Mouse (Mus musculus) limb, embryonic 14.5 days (tissue): ENCODE results near the gene Zdhhc20. TPM values are rescaled to one million over a fixed set of nuclear protein-coding genes. Genes with fewer than 3 reads are reported as not detected.

Experiments
- ATAC-seq: fragments of 200-750 bp; cut with Nextera tagmentation; 2 replicates; pipeline ENCODE4 v1.8.0; 2017; ENCODE audit warnings: low read depth, moderate number of reproducible peaks, moderate TSS enrichment; ENCODE audit not compliant: low FRiP score
- DNase-seq: peaks from one replicate; pipeline ENCODE4 v3.0.0-alpha.2; 2015; ENCODE audit warnings: low spot score
- H3K27ac ChIP-seq: fragments of 300-500 bp; sonication (generic); replicated peaks from 2 replicates; pipeline ENCODE4 v1.5.1; 2014; ENCODE audit warnings: low read depth, mild to moderate bottlenecking, low read length, moderate library complexity, mixed read lengths
- H3K27me3 ChIP-seq: fragments of 300-500 bp; sonication (generic); 2 replicates; pipeline ENCODE4 v1.6.1; 2014; ENCODE audit warnings: low read length, mixed read lengths; ENCODE audit not compliant: control insufficient read depth, insufficient read depth
- H3K36me3 ChIP-seq: fragments of 300-500 bp; sonication (generic); 2 replicates; pipeline ENCODE4 v1.6.1; 2014; ENCODE audit warnings: mild to moderate bottlenecking, low read length, moderate library complexity, mixed read lengths; ENCODE audit not compliant: control insufficient read depth, insufficient read depth
- H3K4me1 ChIP-seq: fragments of 300-500 bp; sonication (generic); 2 replicates; pipeline ENCODE4 v1.6.1; 2014; ENCODE audit warnings: antibody characterized with exemption, low read length, mixed read lengths; ENCODE audit not compliant: control insufficient read depth, insufficient read depth
- H3K4me2 ChIP-seq: fragments of 300-500 bp; sonication (generic); replicated peaks from 2 replicates; pipeline ENCODE4 v1.6.1; 2014; ENCODE audit warnings: low read depth, mild to moderate bottlenecking, low read length, moderate library complexity; ENCODE audit not compliant: severe bottlenecking
- H3K4me3 ChIP-seq: fragments of 300-500 bp; sonication (generic); replicated peaks from 2 replicates; pipeline ENCODE4 v1.5.1; 2014; ENCODE audit warnings: low read length
- H3K9ac ChIP-seq: fragments of 300-500 bp; sonication (generic); 2 replicates; pipeline ENCODE4 v1.6.1; 2014; ENCODE audit warnings: mild to moderate bottlenecking, low read depth, low read length, moderate library complexity; ENCODE audit not compliant: severe bottlenecking
- H3K9me3 ChIP-seq: fragments of 300-500 bp; sonication (generic); 2 replicates; pipeline ENCODE4 v1.6.1; 2016; ENCODE audit warnings: low read length; ENCODE audit not compliant: control insufficient read depth
- POLR2A ChIP-seq: fragments of 200-500 bp; IDR thresholded peaks from 2 replicates; pipeline ENCODE4 v1.8.0; 2012; ENCODE audit warnings: inconsistent platforms, mild to moderate bottlenecking, moderate library complexity, borderline replicate concordance; ENCODE audit not compliant: insufficient read depth, insufficient read length; ENCODE audit errors: extremely low read depth
- WGBS: fragments of 180-500 bp; shearing (Covaris S2); extraction: QIAGEN DNeasy Blood & Tissue Kit; methylation state at CpG from one replicate; pipeline ENCODE4 v1.1.7; 2014; 5-methylcytosine and 5-hydroxymethylcytosine counted together
- microRNA-seq: library from miRNA; unstranded; fragments of <30 nt; microRNA quantifications from one replicate; pipeline ENCODE4, GENCODE M21; 2016
- polyA plus RNA-seq, 2 experiments: library from polyadenylated mRNA; depleted of rRNA in 1 of 2; stranded (reverse) in 1 of 2; unstranded in 1 of 2; fragments of >200 nt; fragmentation: Nextera tagmentation in 1 of 2; extraction: Ambion mirVana in 1 of 2; gene quantifications; 2 replicates each; pipeline versions ENCODE4 v1.2.1 to v1.2.3; 2012 to 2014

The Zdhhc20 gene
- polyA plus RNA-seq, 2 experiments = 30.6 to 57.6 TPM

DNA sequence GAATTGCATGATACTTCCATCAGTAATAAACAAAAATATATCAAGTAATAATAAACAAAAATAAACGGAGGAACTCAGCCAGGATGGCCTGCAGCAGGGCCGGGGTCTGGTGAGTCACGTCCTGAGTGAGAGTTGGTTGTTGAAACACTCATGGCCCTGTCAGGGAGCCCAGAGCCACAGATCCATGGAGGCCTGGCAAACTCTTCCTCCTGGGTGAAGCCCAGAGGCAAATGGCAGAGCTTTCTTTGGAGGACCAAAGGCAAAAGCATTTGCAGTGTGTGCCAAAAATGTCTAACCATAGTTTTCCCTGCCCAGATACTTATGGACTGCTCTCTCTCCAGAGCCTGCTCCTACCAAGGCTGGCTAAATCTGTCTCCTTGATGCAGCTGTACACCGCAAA, 98.9 kb downstream of the Zdhhc20 start:
- Histone ChIP-seq H3K4me3 (no peak overlapping the region), H3K9me3 (no peaks in the 10 kb centered on the region), H3K27ac (no peak overlapping the region), H3K4me1 (no peaks in the 10 kb centered on the region), H3K4me2 (no peak overlapping the region), H3K27me3 (no peaks in the 10 kb centered on the region), H3K9ac (no peak overlapping the region), H3K36me3 (no peaks in the 10 kb centered on the region)
- ATAC-seq (no peak), DNase-seq (no peak)
- no peak for TF ChIP-seq POLR2A
- WGBS = 75% methylated on average over 4 of the region's 4 CpGs

DNA sequence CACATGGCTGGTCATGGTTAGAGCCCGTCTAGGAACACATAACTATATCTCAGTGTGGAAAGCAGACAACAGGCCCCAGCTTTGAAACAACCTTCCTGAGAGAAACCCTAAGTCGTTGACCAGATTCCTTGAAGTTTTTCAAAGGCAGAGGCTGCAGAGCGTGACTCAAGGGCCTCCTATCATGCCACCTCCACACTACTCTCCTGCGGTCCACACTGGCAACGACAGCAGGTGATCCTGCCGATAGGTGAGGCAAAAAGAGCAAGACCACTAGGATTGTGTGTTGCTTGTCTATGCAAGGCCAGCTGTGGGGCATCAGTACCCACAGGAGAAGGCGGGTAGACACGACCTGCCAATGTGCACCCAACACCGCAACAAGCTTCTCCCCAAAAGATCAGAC, 100.3 kb downstream of the Zdhhc20 start:
- ATAC-seq = no peak
- H3K9me3 ChIP-seq = no peaks in the 10 kb centered on the region
- no peak overlapping the region for H3K4me2 ChIP-seq
- no peaks in the 10 kb centered on the region for H3K4me1 ChIP-seq
- no peak for DNase-seq
- TF ChIP-seq POLR2A = no peak
- H3K4me3 ChIP-seq = no peak overlapping the region
- no peaks in the 10 kb centered on the region for H3K27me3 ChIP-seq
- no peak overlapping the region for H3K9ac ChIP-seq
- no peak overlapping the region for H3K27ac ChIP-seq
- no peaks in the 10 kb centered on the region for H3K36me3 ChIP-seq
- 91% methylated on average over 8 of the region's 9 CpGs for WGBS

DNA sequence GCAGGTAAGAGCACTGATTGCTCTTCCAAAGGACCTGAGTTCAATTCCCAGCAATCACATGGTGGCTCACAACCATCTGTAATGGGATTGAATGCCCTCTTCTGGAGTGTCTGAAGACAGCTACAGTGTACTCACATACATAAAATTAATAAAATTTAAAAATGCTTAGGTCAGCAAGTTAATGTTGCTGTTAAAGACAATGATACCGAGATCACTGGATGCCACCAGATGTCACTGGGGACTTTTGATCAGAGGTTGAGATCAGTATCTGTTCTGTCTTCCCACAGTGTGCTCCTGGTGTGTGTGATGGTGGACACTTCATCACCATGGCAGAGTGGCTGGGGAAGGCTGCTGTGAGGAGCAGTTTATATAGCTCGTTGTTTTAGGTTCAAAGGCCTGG, 100.8 kb downstream of the Zdhhc20 start:
- H3K4me3 ChIP-seq = no peak overlapping the region
- H3K4me1 ChIP-seq = no peaks in the 10 kb centered on the region
- ATAC-seq (no peak), DNase-seq (no peak)
- H3K36me3 ChIP-seq = no peaks in the 10 kb centered on the region
- no peaks in the 10 kb centered on the region for H3K27me3 ChIP-seq
- H3K27ac ChIP-seq = no peak overlapping the region
- H3K9ac ChIP-seq = no peak overlapping the region
- no peak overlapping the region for H3K4me2 ChIP-seq
- WGBS = 58% methylated on average over 2 of the region's 2 CpGs
- no peak for TF ChIP-seq POLR2A
- no peaks in the 10 kb centered on the region for H3K9me3 ChIP-seq

DNA sequence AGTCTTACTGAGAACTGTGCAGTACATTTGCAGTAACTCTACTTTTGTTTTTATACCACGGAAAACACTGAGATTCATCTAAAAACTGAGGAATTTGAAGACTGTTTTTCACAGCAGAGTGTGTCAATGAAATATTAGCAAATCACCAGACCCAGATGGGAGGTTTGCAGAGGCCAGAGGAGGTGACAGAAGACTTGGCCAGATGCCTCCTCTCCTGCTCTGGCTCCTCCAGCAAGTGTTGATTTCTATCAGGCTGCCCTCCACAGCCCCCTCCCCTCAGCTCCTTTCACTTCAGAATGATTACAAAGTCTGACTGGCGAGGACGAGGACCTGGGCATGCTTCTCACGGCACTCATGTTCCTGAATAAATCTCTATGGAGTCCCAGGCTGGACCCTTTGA, 102.7 kb downstream of the Zdhhc20 start:
- Histone ChIP-seq H3K27me3 (no peaks in the 10 kb centered on the region), H3K9me3 (no peaks in the 10 kb centered on the region), H3K4me1 (no peaks in the 10 kb centered on the region), H3K9ac (no peak overlapping the region), H3K4me2 (no peak overlapping the region), H3K36me3 (no peaks in the 10 kb centered on the region), H3K27ac (no peak overlapping the region), H3K4me3 (no peak overlapping the region)
- DNase-seq (no peak), ATAC-seq (no peak)
- no peak for TF ChIP-seq POLR2A
- WGBS = 59% methylated on average over 4 of the region's 4 CpGs

Small RNAs within 50 kb of the gene (microRNA-seq; reads per million reads assigned to microRNA genes)
- not detected for gene Mir3077

Other genes starting within 250 kb of the Zdhhc20 start
- gene Xpo4, start 224.8 kb downstream of the Zdhhc20 start, polyA plus RNA-seq (2012; rRNA removed) = 15.5 and 16.2 TPM in 2 replicates
- gene Xpo4, start 224.8 kb downstream of the Zdhhc20 start, polyA plus RNA-seq (2014; fragmentation: Nextera tagmentation; extraction: Ambion mirVana) = 27.4 and 30.9 TPM in 2 replicates
- gene Gm49361, start 144.2 kb downstream of the Zdhhc20 start, polyA plus RNA-seq (2012; rRNA removed) = not detected in 2 replicates
- gene Gm49361, start 144.2 kb downstream of the Zdhhc20 start, polyA plus RNA-seq (2014; fragmentation: Nextera tagmentation; extraction: Ambion mirVana) = not detected in 2 replicates
- 28.5 and 34.7 TPM in 2 replicates for gene Lats2, start 131.9 kb downstream of the Zdhhc20 start, polyA plus RNA-seq (2012; rRNA removed)
- gene Lats2, start 131.9 kb downstream of the Zdhhc20 start, polyA plus RNA-seq (2014; fragmentation: Nextera tagmentation; extraction: Ambion mirVana) = 25.3 and 29.7 TPM in 2 replicates
- gene Sap18, start 92.1 kb downstream of the Zdhhc20 start, polyA plus RNA-seq (2012; rRNA removed) = 19.3 and 39.6 TPM in 2 replicates
- 37.5 and 45.6 TPM in 2 replicates for gene Sap18, start 92.1 kb downstream of the Zdhhc20 start, polyA plus RNA-seq (2014; fragmentation: Nextera tagmentation; extraction: Ambion mirVana)
- gene Ska3, start 64.1 kb downstream of the Zdhhc20 start, polyA plus RNA-seq (2012; rRNA removed) = 13.7 and 16.1 TPM in 2 replicates
- gene Ska3, start 64.1 kb downstream of the Zdhhc20 start, polyA plus RNA-seq (2014; fragmentation: Nextera tagmentation; extraction: Ambion mirVana) = 18.0 and 22.7 TPM in 2 replicates
- gene Mrpl57, start 64.0 kb downstream of the Zdhhc20 start, polyA plus RNA-seq (2012; rRNA removed) = 71.9 and 73.2 TPM in 2 replicates
- 152 and 162 TPM in 2 replicates for gene Mrpl57, start 64.0 kb downstream of the Zdhhc20 start, polyA plus RNA-seq (2014; fragmentation: Nextera tagmentation; extraction: Ambion mirVana)
- gene Micu2, start 109.0 kb upstream of the Zdhhc20 start, polyA plus RNA-seq (2012; rRNA removed) = 30.3 and 42.7 TPM in 2 replicates
- 67.1 and 68.3 TPM in 2 replicates for gene Micu2, start 109.0 kb upstream of the Zdhhc20 start, polyA plus RNA-seq (2014; fragmentation: Nextera tagmentation; extraction: Ambion mirVana)
- gene Fgf9, start 180.3 kb upstream of the Zdhhc20 start, polyA plus RNA-seq (2012; rRNA removed) = 5.2 and 5.3 TPM in 2 replicates
- gene Fgf9, start 180.3 kb upstream of the Zdhhc20 start, polyA plus RNA-seq (2014; fragmentation: Nextera tagmentation; extraction: Ambion mirVana) = 10.2 and 10.4 TPM in 2 replicates